Mouse (Mus musculus) bone marrow, adult 2 months (tissue): ENCODE measurements around the gene Ints3. TPM values are rescaled to one million over a fixed set of nuclear protein-coding genes. Genes with fewer than 3 reads are reported as not detected.

ENCODE experiments used
- H3K27ac ChIP-seq: fragments of 200-500 bp; 2 replicates; pipeline ENCODE4 v1.5.1; 2012; ENCODE audit warnings: low read depth, mild to moderate bottlenecking, control low read depth, inconsistent platforms, low read length; ENCODE audit not compliant: control insufficient read depth, poor library complexity, insufficient read depth
- H3K4me1 ChIP-seq: fragments of 200-500 bp; 2 replicates; pipeline ENCODE4 v1.6.1; 2011; ENCODE audit warnings: low read length; ENCODE audit not compliant: control insufficient read depth, insufficient read depth
- H3K4me3 ChIP-seq: fragments of 200-500 bp; replicated peaks from 2 replicates; pipeline ENCODE3; 2011; ENCODE audit warnings: mild to moderate bottlenecking, low read depth, low read length, control low read depth; ENCODE audit not compliant: control insufficient read depth
- CTCF ChIP-seq: fragments of 200-500 bp; IDR thresholded peaks from 2 replicates; pipeline ENCODE4 v1.5.1; 2011; ENCODE audit warnings: low read length, control low read depth; ENCODE audit not compliant: control insufficient read depth, insufficient read depth
- POLR2A ChIP-seq: fragments of 200-500 bp; IDR thresholded peaks from 2 replicates; pipeline ENCODE4 v1.6.1; 2011; ENCODE audit warnings: low read depth, mild to moderate bottlenecking, control low read depth, low read length, borderline replicate concordance; ENCODE audit not compliant: control insufficient read depth
- WGBS: fragments of 180-500 bp; shearing (Covaris S2); methylation state at CpG from one replicate; pipeline ENCODE4 v1.1.7; 2018; 5-methylcytosine and 5-hydroxymethylcytosine counted together
- polyA plus RNA-seq: library from polyadenylated mRNA; stranded (reverse); fragments of >200 nt; gene quantifications from 2 replicates; pipeline ENCODE4 v1.2.4, GENCODE M21; 2011; ENCODE audit warnings: low replicate concordance; ENCODE audit not compliant: missing spikeins, insufficient read depth, insufficient read length

The Ints3 gene
- polyA plus RNA-seq = 7.1 and 21.2 TPM in 2 replicates

DNA sequence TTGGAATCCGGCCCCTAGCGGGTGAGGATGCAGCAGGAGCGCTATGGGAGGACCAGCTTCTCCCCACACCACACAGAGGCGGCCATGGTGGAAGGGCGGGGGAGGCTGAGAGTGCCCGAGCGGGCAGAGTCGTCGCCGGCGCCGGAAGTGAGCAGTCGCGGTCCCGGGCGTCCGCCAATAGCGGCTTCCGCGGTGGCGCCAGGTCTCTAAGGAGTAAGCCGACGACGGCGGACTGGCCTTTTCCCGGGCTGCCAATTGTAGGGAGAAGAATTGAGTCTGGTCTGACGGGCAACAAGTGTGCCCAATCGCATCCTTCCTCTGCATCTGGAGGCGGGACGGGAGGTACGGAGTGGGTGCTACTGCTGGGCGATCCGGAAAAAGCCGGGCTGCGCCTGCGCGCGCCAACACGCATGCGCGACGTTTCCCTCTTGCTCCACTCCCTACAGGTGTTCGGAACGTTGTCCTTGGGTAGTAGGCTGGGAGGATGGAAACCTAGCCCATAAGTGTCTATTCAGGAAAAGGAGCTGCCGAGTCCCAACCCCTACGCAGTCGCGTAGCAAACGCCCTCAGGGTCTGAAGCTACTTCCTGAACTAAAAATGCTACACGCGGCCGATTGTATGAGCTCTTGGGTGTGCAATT is at the start of gene Ints3:
Ints3 (minus strand) TSS at position 242 of the 640 bp plus-strand sequence.
- Histone ChIP-seq H3K4me1 (peaks cover 3% of the 10 kb centered on the region; the same call in 1 of the 2 replicates), H3K27ac (peak within 1 kb of the TSS; percentile 95), H3K4me3 (peak within 1 kb of the TSS; percentile 76)
- WGBS = under 1% methylated on average over 52 of the region's 52 CpGs
- TF ChIP-seq POLR2A = peak; percentile 82
- TF ChIP-seq CTCF = no peak

DNA sequence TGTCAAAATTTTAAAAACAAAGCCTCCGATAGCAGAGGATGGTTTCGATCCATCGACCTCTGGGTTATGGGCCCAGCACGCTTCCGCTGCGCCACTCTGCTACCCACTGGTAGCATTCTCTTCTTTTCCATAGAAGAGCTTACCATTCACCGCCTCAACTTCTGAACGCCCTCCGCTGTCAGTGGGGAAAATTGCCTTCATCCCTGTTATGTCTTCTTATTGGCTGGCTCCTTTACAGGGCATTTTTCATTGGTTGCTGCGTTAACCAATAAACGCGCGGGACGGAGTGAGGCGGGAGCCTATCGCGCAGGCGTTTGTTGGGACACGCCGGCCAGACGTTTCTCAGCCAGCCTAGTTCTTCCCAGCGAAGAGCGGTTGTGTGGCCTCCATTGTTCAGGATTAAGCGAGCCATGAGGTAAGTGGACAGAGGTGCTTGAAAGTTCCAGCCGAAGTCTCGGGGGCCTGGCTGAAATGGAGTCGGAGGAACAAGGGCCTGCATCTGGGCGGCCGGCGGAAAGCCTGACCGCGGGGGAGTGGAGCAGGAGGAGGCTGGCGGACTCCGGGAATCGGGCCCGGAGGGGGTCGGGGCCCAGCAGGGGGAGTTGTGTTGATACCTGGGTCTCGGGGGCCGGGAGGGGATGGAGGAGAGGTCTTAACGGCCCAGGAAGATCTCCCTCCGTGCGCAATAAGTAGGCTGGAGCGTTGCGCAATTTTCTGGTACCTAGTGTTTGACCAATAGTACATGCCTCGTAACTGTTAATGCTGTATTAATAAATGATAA is 42.6 kb upstream of the Ints3 start, which contains the start of gene Ilf2:
Ilf2 (plus strand) TSS at position 296 of the 781 bp plus-strand sequence.
- peak within 1 kb of the TSS; percentile 72 for H3K27ac ChIP-seq
- TF ChIP-seq POLR2A (peak; percentile 69; the same call in 1 of the 2 replicates), CTCF (0 out of 2 replicates have a peak, but pooled peaks have one; percentile 23)
- under 1% methylated on average over 45 of the region's 45 CpGs for WGBS
- H3K4me3 ChIP-seq = peak within 1 kb of the TSS; percentile 93
- H3K4me1 ChIP-seq = peaks cover 1% of the 10 kb centered on the region; the same call in 1 of the 2 replicates

DNA sequence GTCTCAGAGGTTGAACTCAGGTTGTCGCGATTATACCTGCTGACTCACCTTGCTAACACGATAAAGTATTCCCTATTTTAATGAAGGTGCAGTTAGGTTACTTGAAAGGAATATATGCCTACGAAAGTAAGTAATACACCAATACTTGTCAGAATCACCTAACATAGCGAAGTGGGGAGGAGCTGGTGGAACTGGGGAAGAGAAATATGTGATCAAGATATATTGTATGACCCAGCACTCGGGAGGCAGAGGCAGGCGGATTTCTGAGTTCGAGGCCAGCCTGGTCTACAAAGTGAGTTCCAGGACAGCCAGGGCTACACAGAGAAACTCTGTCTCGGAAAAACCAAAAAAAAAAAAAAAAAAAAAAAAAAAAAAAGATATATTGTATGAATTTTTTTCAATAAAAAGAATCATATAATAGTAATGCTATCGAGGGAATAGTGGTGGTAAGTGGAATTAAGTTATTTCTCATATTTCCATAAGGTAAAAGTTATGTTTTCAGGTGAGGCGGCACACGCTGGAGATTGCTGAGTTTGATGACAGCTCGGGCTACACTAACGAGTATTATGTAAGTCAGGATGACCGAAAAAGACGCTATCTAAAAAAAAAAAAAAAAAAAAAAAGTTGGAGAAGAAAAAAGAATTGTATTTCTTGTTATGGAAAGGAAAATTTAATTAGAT is 41.9 kb upstream of the Ints3 start:
- WGBS = 25% methylated on average over 16 of the region's 16 CpGs
- TF ChIP-seq POLR2A (no peak), CTCF (no peak)
- H3K27ac ChIP-seq = no peak overlapping the region
- peaks cover 1% of the 10 kb centered on the region; the same call in 1 of the 2 replicates for H3K4me1 ChIP-seq
- H3K4me3 ChIP-seq = peak overlapping the region; percentile 73

DNA sequence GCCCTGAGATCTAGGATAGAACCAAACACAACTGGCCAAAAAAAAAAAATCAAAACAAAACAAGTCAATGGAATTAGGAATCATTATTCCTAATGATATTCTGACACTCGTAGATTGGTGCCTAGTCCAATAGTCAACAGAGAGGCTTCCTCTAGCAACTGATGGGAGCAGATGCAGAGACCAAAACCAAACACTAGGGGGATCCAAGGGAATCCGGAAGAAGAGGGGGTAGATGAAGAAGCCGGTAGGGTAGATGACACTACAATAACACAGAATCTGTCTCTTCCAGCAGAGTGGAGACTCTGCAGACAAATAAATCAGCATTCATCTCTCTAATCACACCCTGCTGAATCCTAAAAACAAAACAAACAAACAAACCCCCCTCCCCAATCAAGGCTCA is 38.8 kb upstream of the Ints3 start:
- H3K4me1 ChIP-seq = peaks cover 1% of the 10 kb centered on the region; the same call in 1 of the 2 replicates
- H3K4me3 ChIP-seq = no peak overlapping the region
- no peak overlapping the region for H3K27ac ChIP-seq
- no peak for TF ChIP-seq POLR2A
- 0 out of 2 replicates have a peak, but pooled peaks have one; percentile 7 for TF ChIP-seq CTCF
- 3% methylated on average over 3 of the region's 3 CpGs for WGBS

DNA sequence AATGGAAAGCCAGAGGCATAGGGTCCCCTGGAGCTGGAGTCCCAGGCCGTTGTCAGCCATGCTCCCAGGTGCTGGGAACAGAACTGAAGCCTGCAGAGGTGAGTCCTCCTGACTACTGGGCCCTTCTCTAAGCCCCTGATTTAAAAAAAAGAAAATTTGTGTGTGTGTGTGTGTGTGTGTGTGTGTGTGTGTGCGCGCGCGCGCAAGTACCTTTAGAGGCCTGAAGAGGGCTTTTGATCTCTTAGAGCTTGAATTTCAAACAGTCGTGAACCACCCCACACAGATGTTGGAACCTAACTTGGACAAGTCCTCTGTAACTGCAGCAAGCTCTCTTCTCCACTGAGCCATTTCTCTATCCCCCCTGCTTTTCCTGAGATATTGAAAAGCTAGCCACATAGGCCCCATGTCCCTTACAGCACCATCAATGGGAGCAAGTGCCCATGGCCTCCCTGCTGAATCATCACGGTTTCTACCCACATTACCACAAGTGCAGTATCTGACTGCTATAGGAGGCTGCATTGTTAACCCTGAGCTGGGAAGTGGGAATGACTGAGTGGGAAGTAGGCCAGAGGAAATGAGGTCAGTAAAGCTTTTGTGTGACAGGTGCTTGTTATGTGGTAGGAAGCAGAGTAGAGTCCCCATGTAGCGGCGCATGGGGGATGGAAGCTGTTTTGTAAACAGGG is 34.3 kb upstream of the Ints3 start:
- Histone ChIP-seq H3K4me1 (no peaks in the 10 kb centered on the region), H3K4me3 (no peak overlapping the region), H3K27ac (no peak overlapping the region)
- 93% methylated on average over 10 of the region's 10 CpGs for WGBS
- TF ChIP-seq POLR2A (no peak), CTCF (no peak)

DNA sequence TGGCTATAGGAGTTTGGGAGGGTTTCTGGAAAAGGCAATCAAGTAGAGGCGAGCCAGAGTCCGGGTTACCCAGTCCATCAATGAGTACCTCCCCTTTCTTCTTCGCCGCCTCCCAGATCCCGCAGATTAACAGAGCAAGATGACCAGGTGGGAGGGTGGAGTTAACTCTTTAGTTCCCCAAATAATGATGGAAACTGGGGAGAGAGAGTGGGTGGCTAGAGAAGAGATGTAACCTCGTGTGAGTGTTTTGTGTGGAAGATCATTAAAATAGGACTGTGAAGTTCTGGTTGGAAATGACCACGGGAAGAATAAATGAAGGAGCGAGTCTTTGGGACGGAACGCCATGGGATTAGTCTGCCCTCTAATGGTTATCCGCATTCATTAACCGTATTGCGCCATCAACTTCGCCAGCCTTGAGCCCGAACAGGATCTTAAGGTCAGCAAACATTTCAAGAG is 32.9 kb upstream of the Ints3 start:
- Histone ChIP-seq H3K27ac (no peak overlapping the region), H3K4me1 (no peaks in the 10 kb centered on the region), H3K4me3 (no peak overlapping the region)
- TF ChIP-seq CTCF (peak; percentile 62), POLR2A (no peak)
- under 1% methylated on average over 15 of the region's 15 CpGs for WGBS

DNA sequence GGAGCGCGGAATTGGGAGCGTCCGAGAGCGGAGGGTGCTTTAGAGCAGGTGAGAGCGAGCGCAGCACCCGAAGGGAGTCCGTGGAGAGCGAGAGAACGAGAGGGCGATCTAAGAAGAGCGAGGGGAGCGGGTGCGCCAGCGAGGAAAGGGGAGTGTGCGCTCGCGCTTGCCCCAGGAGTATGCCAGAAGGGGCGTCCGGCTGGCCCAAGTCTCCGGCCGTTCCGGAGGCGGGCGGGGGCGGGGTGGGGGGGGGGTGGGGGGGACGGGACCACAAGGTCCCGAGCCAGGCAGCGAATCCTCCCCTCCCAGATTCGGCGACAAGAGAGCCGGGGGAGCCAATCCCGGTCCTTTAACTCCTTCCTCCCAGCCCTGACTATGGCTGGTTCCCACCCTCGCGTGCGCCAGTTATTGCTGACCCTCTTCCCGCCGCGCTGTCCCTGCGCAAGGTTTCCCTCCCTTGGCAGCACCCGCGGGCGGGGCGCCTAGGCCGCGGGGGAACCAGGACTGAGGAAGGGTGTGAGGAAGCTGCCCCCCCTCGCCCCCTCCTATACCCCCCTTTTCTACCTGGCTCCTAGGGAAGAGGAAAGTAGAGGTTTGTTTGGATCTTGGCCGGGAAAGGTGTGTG is 32.4 kb upstream of the Ints3 start, which contains the start of gene Npr1:
Npr1 (minus strand) TSS at position 181 of the 625 bp plus-strand sequence.
- peak within 1 kb of the TSS; percentile 29 for H3K4me3 ChIP-seq
- H3K4me1 ChIP-seq = no peaks in the 10 kb centered on the region
- TF ChIP-seq POLR2A (no peak), CTCF (no peak)
- H3K27ac ChIP-seq = no peak within 1 kb of the TSS; the same call in 1 of the 2 replicates
- under 1% methylated on average over 43 of the region's 49 CpGs for WGBS
